Mouse (Mus musculus) ES-Bruce4 (cell line): ENCODE data around the gene Pik3r1. TPM values are rescaled to one million over a fixed set of nuclear protein-coding genes. Genes with fewer than 3 reads are reported as not detected.

Experiments used
- H3K27ac ChIP-seq: 2 replicates; pipeline ENCODE4 v1.5.1; 2012; ENCODE audit warnings: low read length, inconsistent platforms; ENCODE audit not compliant: insufficient read depth
- H3K27me3 ChIP-seq: 2 replicates; pipeline ENCODE4 v1.6.1; 2012; ENCODE audit warnings: mild to moderate bottlenecking, low read length, inconsistent platforms; ENCODE audit not compliant: control insufficient read depth, poor library complexity, insufficient read depth, severe bottlenecking
- H3K36me3 ChIP-seq: 2 replicates; pipeline ENCODE4 v1.6.1; 2012; ENCODE audit warnings: inconsistent platforms, mild to moderate bottlenecking, low read length, moderate library complexity; ENCODE audit not compliant: control insufficient read depth, poor library complexity, insufficient read depth, severe bottlenecking
- H3K4me1 ChIP-seq: one replicate; pipeline ENCODE4 v1.8.1; 2011; ENCODE audit warnings: low read length; ENCODE audit not compliant: control insufficient read depth, insufficient read depth
- H3K4me3 ChIP-seq: 2 replicates; pipeline ENCODE4 v1.5.1; 2011; ENCODE audit warnings: low read depth, mild to moderate bottlenecking, low read length
- H3K9ac ChIP-seq: 2 replicates; pipeline ENCODE4 v1.6.1; 2012; ENCODE audit warnings: low read depth, mild to moderate bottlenecking, inconsistent platforms; ENCODE audit not compliant: poor library complexity, severe bottlenecking
- H3K9me3 ChIP-seq: replicated peaks from 2 replicates; pipeline ENCODE4 v1.6.1; 2012; ENCODE audit warnings: mild to moderate bottlenecking, low read length, inconsistent platforms; ENCODE audit not compliant: control insufficient read depth, poor library complexity, insufficient read depth, severe bottlenecking
- CTCF ChIP-seq: IDR thresholded peaks from one replicate; pipeline ENCODE4 v1.8.1; 2011; ENCODE audit warnings: low read depth, low read length
- EP300 ChIP-seq: IDR thresholded peaks from 2 replicates; pipeline ENCODE4 v1.6.1; 2011; ENCODE audit warnings: low read depth, low read length; ENCODE audit not compliant: insufficient read depth
- POLR2A ChIP-seq: IDR thresholded peaks from one replicate; pipeline ENCODE4 v1.8.1; 2011; ENCODE audit warnings: low read length; ENCODE audit not compliant: insufficient read depth
- polyA plus RNA-seq: library from polyadenylated mRNA; stranded (reverse); fragments of >200 nt; gene quantifications from 2 replicates; pipeline ENCODE4 v1.2.4, GENCODE M21; 2011; ENCODE audit warnings: low read depth; ENCODE audit not compliant: missing spikeins, insufficient read depth, insufficient read length

Gene Pik3r1
- polyA plus RNA-seq, 1 experiment = 7.5 TPM

DNA sequence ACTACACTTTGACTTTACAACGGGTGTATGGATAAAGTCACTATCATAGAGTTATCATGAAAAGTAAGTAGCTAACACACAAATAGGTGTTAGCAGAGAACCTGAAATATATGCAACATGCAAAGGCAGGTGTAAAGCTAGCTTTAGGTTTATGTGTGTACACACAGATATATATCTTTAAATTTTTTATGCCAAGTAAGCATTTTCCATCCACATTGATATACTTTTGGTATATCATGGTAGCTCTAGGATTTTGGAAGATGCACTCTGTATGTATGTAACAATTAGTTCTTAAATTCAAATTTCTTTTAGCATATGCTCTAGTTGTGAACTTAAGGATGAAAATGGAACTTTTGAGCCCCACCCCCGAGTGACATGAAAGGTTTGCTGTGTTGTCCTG lies 24.0 kb downstream of the Pik3r1 start:
- TF ChIP-seq CTCF = no peak
- TF ChIP-seq POLR2A = no peak
- TF ChIP-seq EP300 = no peak
- no peaks in the 10 kb centered on the region for H3K27me3 ChIP-seq
- H3K27ac ChIP-seq = no peak overlapping the region

DNA sequence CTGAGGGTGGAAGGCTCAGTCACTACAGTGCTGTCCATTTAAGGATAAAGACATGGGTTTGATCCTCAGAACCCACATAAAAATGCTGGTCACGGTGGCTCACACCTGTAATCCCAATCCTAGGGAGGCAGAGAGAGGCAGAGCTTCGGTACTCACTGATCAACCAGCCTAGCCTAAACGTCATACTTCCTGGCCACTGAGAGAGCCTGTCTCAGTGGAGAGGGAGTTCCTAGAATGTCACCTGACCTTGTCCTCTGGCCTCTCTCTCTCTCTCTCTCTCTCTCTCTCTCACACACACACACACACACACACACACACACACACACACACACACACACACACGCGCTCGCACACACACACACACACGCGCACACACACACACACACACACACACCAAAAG lies 24.8 kb downstream of the Pik3r1 start:
- H3K4me3 ChIP-seq = no peak overlapping the region
- no peaks in the 10 kb centered on the region for H3K27me3 ChIP-seq
- TF ChIP-seq CTCF (no peak), EP300 (no peak), POLR2A (no peak)
- no peak overlapping the region for H3K27ac ChIP-seq
- no peaks in the 10 kb centered on the region for H3K4me1 ChIP-seq
- no peaks in the 10 kb centered on the region for H3K9me3 ChIP-seq
- H3K9ac ChIP-seq = no peak overlapping the region
- no peaks in the 10 kb centered on the region for H3K36me3 ChIP-seq

More for the DNA sequence above, 24.0 kb downstream of the Pik3r1 start:
- H3K4me3 ChIP-seq = no peak overlapping the region
- no peaks in the 10 kb centered on the region for H3K4me1 ChIP-seq
- no peaks in the 10 kb centered on the region for H3K36me3 ChIP-seq
- H3K9ac ChIP-seq = no peak overlapping the region
- no peaks in the 10 kb centered on the region for H3K9me3 ChIP-seq

DNA sequence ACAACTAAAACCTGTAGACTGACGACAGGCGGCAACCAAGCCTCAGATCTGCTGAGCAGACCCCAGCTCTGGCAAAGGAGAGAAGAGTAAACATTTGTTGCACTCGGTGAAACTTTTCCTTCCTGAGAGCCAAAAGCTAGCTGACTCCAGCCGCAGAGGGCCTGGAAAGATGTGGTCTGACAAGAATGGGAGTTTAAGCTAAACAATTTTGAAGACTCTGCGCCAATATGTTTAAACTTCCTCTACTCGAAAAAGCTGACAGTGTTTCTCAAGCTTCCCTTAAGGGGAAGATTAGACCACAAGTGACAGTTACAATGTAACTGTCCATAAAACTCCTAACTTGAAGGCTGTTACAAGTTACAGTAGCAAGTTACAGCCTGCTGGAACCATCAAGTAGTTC lies 25.4 kb downstream of the Pik3r1 start:
- Histone ChIP-seq H3K36me3 (no peaks in the 10 kb centered on the region), H3K4me1 (no peaks in the 10 kb centered on the region), H3K27me3 (no peaks in the 10 kb centered on the region), H3K9ac (no peak overlapping the region), H3K4me3 (no peak overlapping the region), H3K27ac (no peak overlapping the region), H3K9me3 (no peaks in the 10 kb centered on the region)
- TF ChIP-seq CTCF (no peak), POLR2A (no peak)

DNA sequence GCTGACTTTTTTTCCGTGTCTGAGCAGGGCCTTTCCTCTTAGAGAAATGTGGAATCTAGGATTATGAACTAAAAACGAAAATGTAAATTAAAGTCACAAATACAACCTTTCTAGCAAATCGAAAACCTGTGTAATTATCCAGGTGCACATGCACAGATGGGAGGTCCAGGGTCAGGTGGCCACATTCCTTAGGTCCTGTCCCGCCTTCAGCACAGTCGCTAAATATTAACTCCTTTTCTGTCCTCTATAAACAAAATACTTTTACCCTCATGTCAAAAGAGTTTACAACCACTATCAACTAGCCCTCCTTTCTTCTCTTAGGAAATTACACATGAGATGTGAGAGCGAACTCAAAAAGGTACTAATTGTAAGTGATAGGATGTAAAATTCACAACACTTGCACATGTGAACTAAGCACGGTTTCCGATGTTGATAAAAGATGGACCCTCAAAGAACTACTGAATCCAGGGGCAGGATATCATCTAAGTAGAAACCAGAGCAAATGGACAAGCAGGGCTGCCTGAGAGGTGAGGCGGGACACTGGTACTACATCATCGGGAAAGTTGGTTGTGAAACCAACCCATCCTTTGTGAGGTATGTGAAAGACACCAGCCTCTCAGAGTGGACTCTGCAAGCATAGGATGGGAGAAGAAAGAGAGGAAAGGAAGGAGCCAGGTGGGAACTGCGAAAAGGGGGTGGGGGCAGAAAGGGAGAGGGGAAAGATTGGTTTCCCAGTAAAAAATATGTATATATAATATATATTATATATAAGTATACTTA lies 26.3 kb downstream of the Pik3r1 start:
- H3K27me3 ChIP-seq = no peaks in the 10 kb centered on the region
- H3K4me3 ChIP-seq = no peak overlapping the region
- H3K9ac ChIP-seq = no peak overlapping the region
- no peak for TF ChIP-seq EP300
- TF ChIP-seq POLR2A = no peak
- no peak for TF ChIP-seq CTCF
- no peaks in the 10 kb centered on the region for H3K36me3 ChIP-seq
- H3K27ac ChIP-seq = no peak overlapping the region
- H3K4me1 ChIP-seq = no peaks in the 10 kb centered on the region
- no peaks in the 10 kb centered on the region for H3K9me3 ChIP-seq

DNA sequence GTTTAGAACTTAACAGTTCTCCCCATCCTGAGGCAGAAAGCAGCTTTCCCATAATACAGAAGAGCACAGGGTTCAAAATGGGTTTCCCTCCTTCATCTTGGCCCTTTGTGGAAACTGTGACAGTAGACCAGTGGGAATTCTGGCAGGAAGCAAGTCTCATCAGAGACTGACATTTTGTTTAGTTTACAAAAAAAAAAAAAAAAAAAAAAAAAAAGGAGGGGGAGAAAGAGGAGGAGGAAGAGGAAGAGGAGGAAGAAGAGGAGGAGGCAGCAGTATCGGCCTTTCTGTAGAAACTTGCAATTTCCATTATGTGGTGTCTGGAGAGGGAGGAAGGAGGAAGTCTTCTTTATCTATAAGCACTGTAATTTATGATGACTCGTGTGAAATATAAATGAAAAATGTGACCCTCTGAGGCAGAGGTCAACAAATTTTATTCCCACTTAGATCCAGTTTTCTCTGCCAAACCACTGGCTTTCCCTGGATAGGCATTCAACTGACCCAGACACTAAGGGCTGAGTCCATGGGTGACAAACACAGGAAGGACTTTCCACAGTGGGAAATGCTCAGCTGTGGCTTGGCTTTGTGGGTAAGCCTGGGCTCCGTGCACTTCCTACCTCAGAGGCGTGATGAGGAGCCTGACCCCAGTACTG lies 28.2 kb downstream of the Pik3r1 start:
- H3K27me3 ChIP-seq = no peaks in the 10 kb centered on the region
- H3K4me3 ChIP-seq = no peak overlapping the region
- TF ChIP-seq EP300 (no peak), POLR2A (no peak), CTCF (no peak)
- no peaks in the 10 kb centered on the region for H3K36me3 ChIP-seq
- no peak overlapping the region for H3K9ac ChIP-seq
- H3K9me3 ChIP-seq = no peaks in the 10 kb centered on the region
- H3K4me1 ChIP-seq = no peaks in the 10 kb centered on the region
- H3K27ac ChIP-seq = no peak overlapping the region

DNA sequence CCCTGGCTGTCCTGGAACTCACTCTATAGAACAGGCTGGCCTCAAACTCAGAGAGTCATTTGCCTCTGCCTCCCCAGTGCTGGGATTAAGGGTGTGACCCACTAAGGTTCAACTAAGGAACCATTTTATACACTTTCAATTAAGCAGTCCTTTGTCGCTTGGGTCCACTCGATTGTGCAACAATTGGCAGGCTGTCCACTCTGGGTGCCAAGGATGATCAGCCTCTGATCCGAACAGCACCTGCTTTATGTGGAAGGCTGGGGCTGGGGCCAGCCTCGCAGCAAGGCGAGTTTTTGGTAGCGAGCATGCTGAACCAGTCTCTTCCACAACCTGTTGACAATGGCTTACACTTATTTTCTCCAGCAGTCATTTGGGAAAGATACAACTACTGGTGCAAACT lies 29.2 kb downstream of the Pik3r1 start:
- H3K9ac ChIP-seq = no peak overlapping the region
- no peaks in the 10 kb centered on the region for H3K27me3 ChIP-seq
- H3K27ac ChIP-seq = no peak overlapping the region
- H3K9me3 ChIP-seq = no peaks in the 10 kb centered on the region
- H3K4me3 ChIP-seq = no peak overlapping the region
- no peak for TF ChIP-seq CTCF
- no peaks in the 10 kb centered on the region for H3K36me3 ChIP-seq
- H3K4me1 ChIP-seq = no peaks in the 10 kb centered on the region
